Mouse (Mus musculus): ENCODE results near the gene Mdh2.
A peak's percentile ranks its signal among the peaks of the same experiment; 100 is the strongest.

The Mdh2 gene

GRCm38 (mm10) chr5:135778471-135779445 is at the start of gene Mdh2:
TSS of gene Mdh2 (plus strand) at chr5:135778480.
- peak; percentile 100 for DNase-seq (ENCODE audit: low read depth)

DNA sequence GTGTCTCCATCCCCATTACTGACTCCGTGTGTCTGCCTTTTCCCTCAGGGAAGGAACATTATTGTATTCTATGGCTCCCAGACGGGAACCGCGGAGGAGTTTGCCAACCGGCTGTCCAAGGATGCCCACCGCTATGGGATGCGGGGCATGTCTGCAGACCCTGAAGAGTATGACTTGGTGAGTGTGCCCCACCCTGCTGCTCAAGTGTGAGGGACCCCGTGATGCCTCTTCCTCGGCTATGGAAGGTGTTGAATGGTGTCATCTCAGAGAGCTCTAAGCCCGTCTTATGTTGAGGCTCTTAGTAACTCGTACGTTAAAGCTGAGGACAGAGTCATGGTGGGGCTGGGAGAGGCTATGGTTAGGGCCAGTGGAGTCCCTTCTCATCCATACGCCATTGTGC is 48.9 kb upstream of the Mdh2 start:
- no peak for DNase-seq (ENCODE audit: low read depth)

GRCm38 (mm10) chr5:135730278-135730677 is 48.0 kb upstream of the Mdh2 start:
- DNase-seq (ENCODE audit: low read depth), result no peak

GRCm38 (mm10) chr5:135730916-135731315 is 47.4 kb upstream of the Mdh2 start:
- DNase-seq (ENCODE audit: low read depth), result no peak

DNA sequence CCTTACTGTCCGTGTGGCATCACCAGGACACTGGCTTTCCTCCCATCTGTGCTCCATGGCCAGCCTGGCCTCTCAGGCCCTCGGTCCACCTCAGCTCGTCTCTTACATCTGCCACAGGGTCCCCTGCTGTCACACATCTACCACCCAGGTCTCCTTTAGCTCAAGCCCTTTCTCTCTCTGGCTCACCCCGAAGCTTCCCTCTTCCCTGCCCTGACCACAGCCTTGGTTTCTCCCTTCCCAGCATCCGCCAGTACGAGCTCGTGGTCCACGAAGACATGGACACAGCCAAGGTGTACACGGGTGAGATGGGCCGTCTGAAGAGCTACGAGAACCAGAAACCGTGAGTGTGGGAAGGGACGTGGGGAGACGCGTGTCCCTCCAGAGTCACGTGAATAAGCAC is 47.0 kb upstream of the Mdh2 start:
- DNase-seq (ENCODE audit: low read depth), result no peak

DNA sequence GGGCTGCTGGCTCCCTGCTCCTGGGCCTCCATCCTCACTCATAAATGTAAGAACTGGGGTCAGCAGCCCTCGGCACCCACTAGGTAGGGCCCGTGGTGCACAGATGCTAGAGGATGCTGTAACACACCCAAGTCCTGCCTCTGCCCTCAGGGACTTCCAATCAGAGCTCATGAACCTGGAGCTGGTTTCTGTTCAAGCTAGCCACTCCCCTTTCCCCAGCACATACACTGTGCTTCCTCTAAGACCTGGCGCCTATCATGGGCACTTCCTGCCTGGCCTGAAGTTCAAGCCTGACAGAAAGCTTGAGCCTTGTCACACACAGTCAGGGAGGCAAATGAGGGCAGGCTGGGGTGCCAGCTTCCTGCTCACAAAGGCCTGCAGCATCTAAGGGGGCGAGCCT is 45.2 kb upstream of the Mdh2 start:
- DNase-seq (ENCODE audit: low read depth), result no peak

DNA sequence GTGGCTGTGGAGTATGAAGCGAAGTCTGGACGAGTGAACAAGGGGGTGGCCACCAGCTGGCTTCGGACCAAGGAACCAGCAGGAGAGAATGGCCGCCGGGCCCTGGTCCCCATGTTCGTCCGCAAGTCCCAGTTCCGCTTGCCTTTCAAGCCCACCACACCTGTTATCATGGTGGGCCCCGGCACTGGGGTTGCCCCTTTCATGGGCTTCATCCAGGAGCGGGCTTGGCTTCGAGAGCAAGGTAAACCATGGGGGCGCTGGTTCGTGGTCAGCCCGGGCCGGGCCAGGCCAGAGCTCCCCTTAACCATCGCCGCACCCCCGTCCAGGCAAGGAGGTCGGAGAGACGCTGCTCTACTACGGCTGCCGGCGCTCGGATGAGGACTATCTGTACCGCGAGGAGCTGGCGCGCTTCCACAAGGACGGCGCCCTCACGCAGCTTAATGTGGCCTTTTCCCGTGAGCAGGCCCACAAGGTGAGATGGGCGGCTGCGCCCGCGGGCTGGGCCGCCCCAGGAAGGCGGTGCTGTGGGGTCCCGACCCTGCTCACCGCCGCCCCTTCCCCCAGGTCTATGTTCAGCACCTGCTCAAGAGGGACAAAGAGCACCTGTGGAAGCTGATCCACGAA is 44.1 kb upstream of the Mdh2 start:
- no peak for DNase-seq (ENCODE audit: low read depth)

DNA sequence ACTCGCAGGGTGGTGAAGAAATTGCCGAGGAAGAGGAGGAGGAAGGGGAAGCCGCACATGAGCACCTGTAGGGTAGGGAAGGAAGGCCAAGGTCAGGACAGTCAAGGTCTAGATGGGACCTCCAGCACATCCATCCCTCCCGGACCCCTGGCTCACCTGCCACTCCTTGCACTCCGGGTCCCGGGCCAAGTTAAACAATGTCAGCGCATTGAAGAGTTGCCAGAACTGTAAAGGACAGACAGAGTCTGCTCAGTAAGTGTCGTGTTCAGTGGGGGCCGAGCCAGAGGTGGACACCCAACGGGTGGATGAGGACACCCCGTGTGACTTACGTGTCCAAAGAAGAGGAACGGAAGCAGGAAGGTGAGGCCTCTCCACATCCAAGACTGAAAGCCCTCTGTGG is 42.5 kb upstream of the Mdh2 start:
- DNase-seq (ENCODE audit: low read depth), result no peak

- DNase-seq (ENCODE audit: low read depth), result no peak
Observed at GRCm38 (mm10) chr5:135736544-135736943, 41.7 kb upstream of the Mdh2 start.

DNA sequence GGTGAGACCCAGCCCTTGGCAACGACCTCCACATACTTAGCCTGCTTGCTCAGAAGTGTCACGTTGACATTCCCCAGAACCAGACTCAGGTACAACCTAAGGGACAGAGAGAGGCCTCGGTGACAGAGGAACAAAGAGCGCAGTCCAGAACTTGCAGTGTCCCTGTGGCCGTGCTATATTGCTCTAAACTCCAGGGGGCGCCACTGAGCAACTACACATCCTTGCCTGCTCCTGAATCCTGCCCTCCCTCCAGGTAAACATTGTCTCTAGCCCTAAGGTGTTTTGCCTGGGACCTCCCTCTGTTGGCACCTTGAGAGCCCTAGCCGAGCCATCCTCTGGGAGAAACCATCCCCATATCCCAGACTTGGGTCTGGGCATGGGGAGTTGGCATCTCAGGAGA is 41.1 kb upstream of the Mdh2 start:
- DNase-seq (ENCODE audit: low read depth), result peak; percentile 55

GRCm38 (mm10) chr5:135738266-135738665 is 40.0 kb upstream of the Mdh2 start:
- no peak for DNase-seq (ENCODE audit: low read depth)

DNA sequence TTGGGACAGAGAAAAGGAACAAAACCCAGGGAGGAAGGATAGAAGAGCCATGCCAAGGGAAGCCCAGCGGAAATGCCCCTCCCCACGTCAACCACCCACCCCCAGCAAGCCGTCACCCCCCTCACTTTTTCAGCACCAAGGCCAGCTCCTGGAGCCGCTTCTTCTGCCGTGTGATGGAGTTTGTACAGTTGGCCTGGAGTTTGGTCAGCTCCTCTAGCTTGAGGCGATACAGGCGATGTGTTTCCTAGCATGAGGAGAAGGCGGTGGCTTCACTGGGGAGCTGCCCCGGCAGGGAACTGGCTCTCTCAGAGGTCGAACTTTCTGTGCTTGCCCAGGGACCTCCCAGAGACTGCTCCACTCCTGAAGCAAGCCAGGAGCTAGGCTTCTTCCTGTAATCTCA is 36.1 kb upstream of the Mdh2 start:
- DNase-seq (ENCODE audit: low read depth), result peak; percentile 19

GRCm38 (mm10) chr5:135742941-135743740 is 35.1 kb upstream of the Mdh2 start:
- DNase-seq (ENCODE audit: low read depth), result peak; percentile 25

GRCm38 (mm10) chr5:135743741-135744609 is 34.3 kb upstream of the Mdh2 start, which contains the start of gene Tmem120a:
TSS of gene Tmem120a (minus strand) at chr5:135744448.
- DNase-seq (ENCODE audit: low read depth), result peak; percentile 91

DNA sequence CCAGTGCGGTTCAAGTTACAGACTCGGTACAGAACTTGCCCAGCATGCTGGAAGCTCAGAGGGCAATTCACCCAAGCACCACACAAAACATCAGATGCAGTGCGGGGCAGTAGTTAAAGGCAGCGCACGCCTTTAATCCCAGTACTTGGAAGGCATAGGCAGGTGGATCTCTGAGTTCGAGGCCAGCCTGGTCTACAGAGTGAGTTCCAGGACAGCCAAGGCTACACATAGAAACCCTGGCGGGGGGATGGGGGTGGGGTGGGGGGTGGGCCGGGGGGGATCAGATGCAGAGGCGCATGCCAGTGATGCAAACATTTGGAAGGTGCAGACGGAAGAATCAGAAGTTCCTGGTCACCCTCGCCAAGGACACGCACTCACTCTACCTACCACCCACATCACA is 33.5 kb upstream of the Mdh2 start:
- DNase-seq (ENCODE audit: low read depth), result no peak

DNA sequence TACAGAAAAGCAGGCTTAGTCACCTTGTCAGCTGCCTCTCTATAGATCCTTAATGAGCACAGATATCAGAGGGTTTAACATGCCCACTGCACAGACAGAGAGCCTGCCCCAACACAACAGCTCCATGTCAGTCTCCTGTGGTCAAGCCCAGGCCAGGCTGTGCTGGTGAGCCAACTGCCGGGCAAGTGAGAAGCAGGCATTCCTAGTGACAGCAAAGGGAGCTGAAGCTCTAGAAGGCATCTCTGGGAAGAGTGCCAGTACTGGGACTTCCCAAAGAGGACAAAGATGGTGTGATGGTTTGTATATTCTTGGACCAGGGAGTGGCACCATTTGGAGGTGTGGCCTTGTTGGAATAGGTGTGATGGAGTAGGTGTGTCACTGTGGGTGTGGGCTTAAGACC is 27.2 kb upstream of the Mdh2 start:
- DNase-seq (ENCODE audit: low read depth), result no peak

DNA sequence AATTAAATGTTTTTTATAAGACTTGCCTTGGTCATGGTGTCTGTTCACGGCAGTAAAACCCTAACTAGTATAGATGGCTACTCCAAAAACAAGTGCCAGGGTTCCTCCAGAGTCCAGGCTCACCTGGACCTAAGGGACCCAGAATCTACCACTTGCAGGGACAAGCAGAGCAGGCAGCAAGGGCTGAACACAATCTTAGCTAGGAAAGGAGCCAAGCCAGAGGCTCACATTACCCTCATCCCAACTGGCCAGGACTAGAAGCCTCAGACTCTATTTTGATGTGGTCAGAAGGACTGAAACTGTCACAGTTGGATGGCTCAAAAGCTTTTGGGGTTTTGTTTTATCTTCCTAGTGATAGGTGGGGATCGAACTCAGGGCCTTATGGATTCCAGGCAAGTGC is 26.7 kb upstream of the Mdh2 start:
- DNase-seq (ENCODE audit: low read depth), result no peak

GRCm38 (mm10) chr5:135761881-135762280 is 16.4 kb upstream of the Mdh2 start:
- DNase-seq (ENCODE audit: low read depth), result no peak

- DNase-seq (ENCODE audit: low read depth), result peak; percentile 84
Observed at GRCm38 (mm10) chr5:135763526-135763925, 14.8 kb upstream of the Mdh2 start.

DNA sequence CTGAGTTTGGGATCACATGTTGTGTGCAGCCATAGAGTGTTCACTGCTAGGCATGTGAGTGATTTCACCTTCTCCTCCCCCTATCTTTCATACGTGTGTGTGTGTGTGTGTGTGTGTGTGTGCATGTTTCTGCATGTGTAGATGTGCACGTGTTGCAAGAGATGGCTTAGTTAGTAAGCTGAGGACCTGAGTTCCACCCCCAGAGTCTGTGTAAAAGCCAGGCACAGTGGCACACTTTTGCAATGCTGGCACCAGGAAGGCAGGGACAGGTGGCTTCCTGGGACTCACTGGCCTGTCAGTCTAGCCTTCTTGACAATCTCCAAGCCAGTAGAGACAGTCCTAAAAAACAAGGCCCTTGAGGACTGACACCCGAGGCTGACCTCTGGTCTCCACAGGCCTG is 13.3 kb upstream of the Mdh2 start:
- no peak for DNase-seq (ENCODE audit: low read depth)

GRCm38 (mm10) chr5:135772519-135772918 is 5.8 kb upstream of the Mdh2 start:
- no peak for DNase-seq (ENCODE audit: low read depth)

DNA sequence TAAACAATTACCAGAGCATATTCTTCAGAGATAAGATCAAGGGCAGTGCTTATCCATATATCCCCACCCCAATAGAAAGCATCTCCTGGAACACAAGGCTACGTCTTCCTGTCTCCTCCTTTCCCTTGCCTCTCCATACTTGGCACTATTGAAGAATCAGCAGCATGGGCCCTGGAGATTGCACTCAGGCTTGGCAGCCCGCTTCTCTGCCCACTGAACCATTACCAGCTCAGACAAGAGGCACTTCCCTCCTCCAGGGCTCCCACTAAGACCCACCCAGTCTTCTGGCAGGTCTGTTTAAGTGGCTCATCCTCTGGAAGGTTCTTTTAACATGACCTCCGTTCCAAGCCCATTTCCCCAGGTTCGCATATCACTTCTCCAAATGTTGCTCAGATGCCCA is 1.7 kb upstream of the Mdh2 start:
- DNase-seq (ENCODE audit: low read depth), result no peak

Data from naive thymus-derived CD4-positive, alpha-beta T cell, adult 2 months (primary cell).